Mouse (Mus musculus) B cell, adult 2 months (primary cell): ENCODE data around the gene Calm1.

Source experiments
- DNase-seq, 2 experiments: peaks; one replicate each; pipeline ENCODE4 v3.0.0; 2022

Calm1 gene

GRCm38 (mm10) chr12:100198967-100199660 lies at the start of gene Calm1:
Calm1 (plus strand) TSS chr12:100199435.
- DNase-seq: peak; percentile 96 to 97

GRCm38 (mm10) chr12:100152466-100152865 lies 46.8 kb upstream of the Calm1 start:
- DNase-seq: no peak

GRCm38 (mm10) chr12:100159261-100159975 lies 39.8 kb upstream of the Calm1 start, which contains the start of gene Nrde2:
Nrde2 (minus strand) TSS chr12:100159653.
- peak; percentile 87 to 88 for DNase-seq

- no peak for DNase-seq
Observed at GRCm38 (mm10) chr12:100164991-100165500, 34.2 kb upstream of the Calm1 start.

- peak; percentile 48 to 63 for DNase-seq
Observed at GRCm38 (mm10) chr12:100166177-100166576, 33.1 kb upstream of the Calm1 start.

- DNase-seq: no peak
Observed at GRCm38 (mm10) chr12:100166939-100167338, 32.3 kb upstream of the Calm1 start.

GRCm38 (mm10) chr12:100167502-100167901 lies 31.7 kb upstream of the Calm1 start:
- DNase-seq: no peak

- peak; percentile 55 to 63 for DNase-seq
Observed at GRCm38 (mm10) chr12:100167931-100168871, 31.0 kb upstream of the Calm1 start.

GRCm38 (mm10) chr12:100172481-100172880 lies 26.8 kb upstream of the Calm1 start:
- no peak for DNase-seq

GRCm38 (mm10) chr12:100176469-100177056 lies 22.7 kb upstream of the Calm1 start:
- DNase-seq: no peak

- DNase-seq: no peak
Observed at GRCm38 (mm10) chr12:100178898-100179440, 20.3 kb upstream of the Calm1 start.

GRCm38 (mm10) chr12:100180802-100181201 lies 18.4 kb upstream of the Calm1 start:
- no peak for DNase-seq

- DNase-seq: peak in 1 of 2 experiments; percentile 35
Observed at GRCm38 (mm10) chr12:100182676-100183075, 16.6 kb upstream of the Calm1 start.

GRCm38 (mm10) chr12:100183970-100184369 lies 15.3 kb upstream of the Calm1 start:
- peak; percentile 68 to 75 for DNase-seq

GRCm38 (mm10) chr12:100184976-100185375 lies 14.3 kb upstream of the Calm1 start:
- peak in 1 of 2 experiments; percentile 32 for DNase-seq

- no peak for DNase-seq
Observed at GRCm38 (mm10) chr12:100185897-100186296, 13.3 kb upstream of the Calm1 start.

- no peak for DNase-seq
Observed at GRCm38 (mm10) chr12:100186376-100186775, 12.9 kb upstream of the Calm1 start.

GRCm38 (mm10) chr12:100187013-100187755 lies 12.1 kb upstream of the Calm1 start:
- peak; percentile 98 to 99 for DNase-seq

- DNase-seq: peak; percentile 60 to 63
Observed at GRCm38 (mm10) chr12:100187756-100188430, 11.3 kb upstream of the Calm1 start.

- DNase-seq: no peak
Observed at GRCm38 (mm10) chr12:100190802-100191201, 8.4 kb upstream of the Calm1 start.

GRCm38 (mm10) chr12:100194181-100194580 lies 5.1 kb upstream of the Calm1 start:
- DNase-seq: peak; percentile 47 to 48
